Mouse (Mus musculus) inflammation-experienced regulatory T-cells, adult 6 months (primary cell): ENCODE data around the gene Gm26920. TPM values are rescaled to one million over a fixed set of nuclear protein-coding genes. Genes with fewer than 3 reads are reported as not detected.
"Not testable (repeated sequence)": the region's sequence is repeated elsewhere in the genome, so short reads cannot be mapped to it uniquely, and the experiment has no call there.

Source experiments
- ATAC-seq: one replicate; pipeline ENCODE4 v1.8.0; 2017
- polyA plus RNA-seq, 3 experiments: library from polyadenylated mRNA; unstranded; fragments of 100-300 nt; shearing (Covaris generic); gene quantifications; one replicate each; pipeline ENCODE4 v1.2.1; 2017

Gm26920 gene
- polyA plus RNA-seq: 1 to 10 TPM in 2 of 3 experiments, under 1 TPM in 1; 0.87 to 3.9 (median 1.7) TPM

DNA sequence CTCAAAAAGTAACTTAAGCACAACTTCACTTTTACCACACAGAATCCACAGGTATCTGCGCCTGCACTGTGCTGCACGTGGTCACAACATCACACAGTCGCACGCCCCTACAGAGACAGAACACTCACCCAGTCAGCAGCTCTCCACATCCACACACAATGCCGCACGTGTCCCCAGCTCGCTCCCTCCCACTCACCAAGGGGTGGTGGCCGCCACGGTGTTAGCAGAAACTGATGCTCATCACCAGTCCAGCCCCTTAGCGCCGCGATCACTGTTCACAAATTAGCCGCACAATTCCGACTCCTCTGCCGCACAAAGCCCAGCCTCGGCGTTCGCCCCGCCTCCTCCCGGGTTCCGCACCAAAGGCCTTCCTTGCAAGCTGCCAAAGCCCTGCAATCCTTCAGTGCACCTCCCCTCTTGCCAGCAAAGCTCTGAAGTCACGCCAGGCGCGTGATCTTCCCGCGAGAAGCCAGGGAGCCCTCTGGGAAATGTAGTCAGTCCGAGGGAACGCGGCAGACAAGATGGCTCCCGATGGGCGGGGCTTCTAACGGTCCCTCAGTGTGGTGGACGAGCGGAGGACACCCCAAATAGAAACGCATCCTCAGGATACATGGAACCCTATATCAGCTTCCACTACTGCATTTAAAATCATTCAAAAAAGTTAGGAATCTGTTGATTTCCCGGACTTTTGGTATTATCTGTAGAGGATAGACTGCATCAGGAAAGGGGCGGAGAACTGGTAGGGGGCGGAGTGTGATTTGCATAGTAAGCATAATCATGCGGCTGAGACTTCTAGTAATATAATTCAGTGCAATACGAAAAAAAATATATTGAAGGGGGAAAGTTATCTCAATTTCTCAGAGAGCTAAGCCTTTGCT, at the start of gene Gm26920, which contains the start of gene Zfp566:
TSS of gene Gm26920 (minus strand) at position 319 of the 878 bp plus-strand sequence.
TSS of gene Zfp566 (minus strand) at position 436 of the 878 bp plus-strand sequence.
- ATAC-seq: peak; percentile 88

GRCm38 (mm10) chr7:30136826-30137225, 46.6 kb upstream of the Gm26920 start:
- ATAC-seq: no peak

DNA sequence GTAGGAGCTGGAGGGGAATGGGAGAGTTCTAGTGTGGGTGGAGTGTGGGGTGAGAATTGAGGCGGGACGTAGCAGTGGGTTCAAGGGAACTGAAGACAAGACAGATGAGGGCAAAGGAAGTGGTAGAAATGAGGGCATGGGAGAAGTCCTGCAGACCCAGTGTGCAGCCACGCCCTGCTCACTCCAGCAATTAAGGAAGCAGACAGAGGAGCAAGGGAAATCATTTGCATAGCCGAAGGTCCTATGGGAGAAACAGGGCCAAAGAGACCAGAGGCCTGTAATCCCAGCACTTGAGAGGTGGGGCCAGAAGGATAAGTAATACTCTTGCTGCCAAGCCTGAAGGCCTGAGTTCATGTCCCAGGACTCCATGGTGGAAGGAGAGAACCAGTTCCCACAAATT, 42.2 kb upstream of the Gm26920 start:
- no peak for ATAC-seq

- ATAC-seq: no peak
These were observed 39.7 kb upstream of the Gm26920 start for GRCm38 (mm10) chr7:30129900-30130299.

DNA sequence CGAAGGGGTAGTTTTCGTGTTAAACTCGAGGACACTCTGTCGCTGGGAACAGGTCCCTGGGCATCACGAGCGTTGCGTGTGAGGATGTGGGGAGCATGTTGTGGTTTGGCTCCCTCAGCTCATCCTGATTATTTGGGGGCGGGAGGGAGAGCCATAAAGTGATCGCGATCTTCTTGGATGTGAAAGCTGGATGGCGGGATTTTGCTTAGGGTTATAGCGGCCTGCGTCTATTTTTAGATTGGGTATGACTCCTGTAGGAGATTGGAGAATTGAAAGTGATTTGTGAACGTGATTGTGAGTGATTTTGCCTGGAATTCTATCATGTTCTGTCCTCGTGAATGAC, 31.9 kb upstream of the Gm26920 start:
- ATAC-seq: no peak

- ATAC-seq: peak; percentile 93
These were observed 31.3 kb upstream of the Gm26920 start, which contains the start of gene Zfp382 for GRCm38 (mm10) chr7:30121308-30122187. Zfp382 (plus strand) TSS chr7:30121942.

- not testable (repeated sequence) for ATAC-seq
These were observed 27.7 kb upstream of the Gm26920 start for GRCm38 (mm10) chr7:30117935-30118334.

DNA sequence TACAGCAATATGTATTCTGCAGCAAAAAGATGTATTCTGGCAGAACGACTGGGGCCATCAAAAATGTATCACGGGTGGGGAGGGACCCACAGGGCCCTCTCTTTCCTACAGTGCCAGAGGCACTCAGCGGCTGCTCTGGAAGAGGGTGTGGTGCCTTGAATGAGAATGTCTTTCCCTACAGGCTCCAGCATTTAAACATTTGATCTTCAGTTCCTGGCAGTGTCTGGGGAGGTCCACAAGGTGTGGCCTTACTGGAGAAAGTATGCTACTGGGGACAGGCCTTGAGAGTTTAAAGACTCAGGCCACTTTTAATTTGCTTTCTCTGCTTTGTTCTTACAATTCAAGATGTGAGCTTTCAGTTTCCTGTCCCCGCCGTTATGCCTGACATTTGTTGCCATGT, 25.9 kb upstream of the Gm26920 start:
- ATAC-seq: no peak

- peak; percentile 70 for ATAC-seq
These were observed 9.1 kb upstream of the Gm26920 start for GRCm38 (mm10) chr7:30099297-30099696.

DNA sequence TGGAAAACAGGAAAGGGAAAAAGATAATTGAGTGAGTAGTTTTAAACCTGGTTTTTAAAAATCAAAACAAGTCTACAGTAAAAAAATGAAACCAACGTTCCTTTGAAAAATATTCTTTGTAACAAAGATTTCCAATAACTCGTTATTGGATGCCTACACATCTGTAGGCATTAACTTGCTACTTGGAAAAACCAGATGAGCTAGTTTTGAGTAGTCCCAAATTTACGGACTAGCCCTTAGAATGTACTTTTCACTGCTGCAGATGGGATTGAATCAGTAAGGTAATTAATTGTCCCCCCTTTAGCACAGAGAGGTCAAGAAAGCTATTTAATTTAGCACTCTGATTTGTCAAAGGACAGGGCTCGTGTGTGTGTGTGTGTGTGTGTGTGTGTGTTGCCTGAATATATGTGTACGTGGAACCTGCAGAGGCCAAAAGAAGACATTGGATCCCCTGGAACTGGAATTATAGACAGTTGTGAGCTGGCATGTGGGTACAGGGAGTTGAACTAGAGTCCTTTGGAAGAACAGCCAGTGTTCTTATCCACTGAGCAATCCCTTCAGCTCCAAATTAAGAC, 5.4 kb upstream of the Gm26920 start:
- no peak for ATAC-seq

- peak; percentile 47 for ATAC-seq
These were observed 4.6 kb upstream of the Gm26920 start, which contains the start of gene Zfp260 for GRCm38 (mm10) chr7:30094646-30095429. Zfp260 (plus strand) TSS chr7:30094777.

DNA sequence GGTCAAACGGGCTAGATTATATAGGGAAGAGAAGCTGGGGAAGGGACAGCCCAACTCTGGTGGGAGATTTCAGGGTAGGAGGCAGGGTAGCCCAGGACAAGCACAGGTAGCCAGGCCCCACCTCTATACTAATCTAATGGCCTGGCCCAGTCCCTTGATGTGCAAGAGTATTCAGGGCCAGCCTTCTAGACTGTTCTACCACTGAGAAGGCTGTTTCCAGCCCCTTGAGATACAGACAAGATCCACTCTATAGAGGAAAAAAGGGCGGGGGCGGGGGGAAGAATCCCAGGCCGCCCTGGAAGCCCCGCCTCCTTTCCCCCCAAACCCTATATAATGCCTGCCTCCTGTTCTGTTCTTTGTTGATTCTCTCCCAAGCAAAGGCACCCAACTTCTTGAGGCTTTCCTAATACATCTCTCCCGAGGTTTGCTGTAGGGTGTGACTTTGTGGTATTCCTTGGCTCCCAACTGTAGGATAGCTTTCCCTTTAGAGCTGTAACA, 3.8 kb upstream of the Gm26920 start:
- no peak for ATAC-seq

DNA sequence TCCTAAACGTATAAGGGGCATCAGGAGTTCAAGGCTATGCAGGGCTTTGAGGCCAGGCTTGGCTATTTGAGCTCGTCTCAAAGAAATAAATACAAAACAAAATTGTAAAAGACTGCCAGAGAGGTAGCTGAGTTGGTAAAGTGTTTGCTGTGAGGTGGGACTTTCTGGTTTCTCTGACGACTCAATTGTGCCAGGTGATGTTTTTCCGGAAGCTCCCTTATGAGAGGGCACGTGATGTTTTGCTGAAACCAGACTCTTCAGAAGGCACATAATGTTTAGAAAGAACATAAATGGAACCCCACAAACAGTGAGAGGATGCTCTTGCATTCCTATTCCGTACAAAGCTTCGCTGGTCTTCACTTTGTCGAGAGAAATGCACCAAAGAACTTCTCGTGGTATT, 2.5 kb upstream of the Gm26920 start:
- no peak for ATAC-seq

DNA sequence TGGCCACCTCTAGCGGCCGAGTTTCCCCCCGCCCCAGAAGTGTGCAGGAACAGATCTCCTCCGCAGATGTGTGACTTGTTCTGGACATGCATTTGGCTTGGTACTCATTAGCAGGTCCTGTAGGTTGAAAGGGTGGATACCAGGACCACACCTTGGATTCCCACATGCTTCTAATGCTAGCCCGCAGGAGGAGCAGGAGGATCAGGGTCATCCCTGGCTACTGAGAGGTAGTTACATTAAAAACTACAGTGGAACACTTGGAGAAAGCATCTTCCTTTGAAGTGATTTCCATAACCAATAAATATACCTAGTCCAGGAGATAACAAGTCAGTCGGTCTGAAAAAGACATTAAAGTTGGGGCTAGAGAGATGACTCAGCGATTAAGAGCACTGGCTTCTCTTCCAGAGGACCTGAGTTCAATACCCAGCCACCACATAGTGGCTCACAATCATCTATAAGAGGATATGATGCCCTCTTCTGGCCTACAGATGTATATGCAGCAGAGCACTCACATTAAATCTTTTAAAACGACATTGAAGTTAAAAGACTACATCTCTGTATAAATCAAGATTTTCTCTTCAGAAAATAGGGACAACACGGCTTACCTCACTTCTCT, 868 bp upstream of the Gm26920 start:
- no peak for ATAC-seq

DNA sequence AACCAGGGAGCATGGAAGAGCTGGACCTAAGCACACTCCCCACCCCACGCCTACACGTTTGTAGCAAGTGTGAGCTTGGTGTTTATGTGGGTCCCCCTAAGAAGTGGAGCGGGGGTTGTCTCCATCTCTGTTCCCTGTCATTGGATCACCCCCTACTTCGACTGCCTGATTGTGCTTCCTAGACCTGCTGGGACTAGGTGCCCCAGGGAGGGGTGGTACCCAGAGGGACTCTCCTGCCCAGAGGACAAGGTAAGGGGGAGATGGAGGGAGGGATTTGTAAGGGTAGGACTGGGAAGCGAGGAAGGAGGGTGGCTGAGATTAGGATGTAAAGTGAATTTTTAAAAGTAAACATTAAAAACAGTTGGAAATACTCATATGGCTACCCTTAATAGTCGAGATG, 805 bp downstream of the Gm26920 start:
- no peak for ATAC-seq

DNA sequence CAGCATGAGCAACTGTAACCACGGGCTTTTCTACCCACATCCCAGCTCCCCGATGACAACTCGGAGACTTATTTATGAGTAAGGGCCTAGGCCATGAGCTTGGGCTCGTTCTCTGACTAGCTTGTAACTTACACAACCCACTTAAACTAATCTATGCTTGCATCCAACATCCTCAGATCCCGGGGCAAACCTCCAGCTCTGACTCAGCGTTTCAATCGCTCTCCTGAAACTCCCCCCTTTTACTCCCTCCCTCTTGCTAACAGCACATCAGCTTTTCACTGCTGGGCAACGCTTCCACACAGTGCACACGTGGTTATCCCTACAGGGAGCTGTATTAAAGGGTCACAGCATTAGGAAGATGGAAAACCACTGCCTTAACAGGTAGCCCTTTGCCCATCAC, 3.7 kb downstream of the Gm26920 start:
- ATAC-seq: no peak

DNA sequence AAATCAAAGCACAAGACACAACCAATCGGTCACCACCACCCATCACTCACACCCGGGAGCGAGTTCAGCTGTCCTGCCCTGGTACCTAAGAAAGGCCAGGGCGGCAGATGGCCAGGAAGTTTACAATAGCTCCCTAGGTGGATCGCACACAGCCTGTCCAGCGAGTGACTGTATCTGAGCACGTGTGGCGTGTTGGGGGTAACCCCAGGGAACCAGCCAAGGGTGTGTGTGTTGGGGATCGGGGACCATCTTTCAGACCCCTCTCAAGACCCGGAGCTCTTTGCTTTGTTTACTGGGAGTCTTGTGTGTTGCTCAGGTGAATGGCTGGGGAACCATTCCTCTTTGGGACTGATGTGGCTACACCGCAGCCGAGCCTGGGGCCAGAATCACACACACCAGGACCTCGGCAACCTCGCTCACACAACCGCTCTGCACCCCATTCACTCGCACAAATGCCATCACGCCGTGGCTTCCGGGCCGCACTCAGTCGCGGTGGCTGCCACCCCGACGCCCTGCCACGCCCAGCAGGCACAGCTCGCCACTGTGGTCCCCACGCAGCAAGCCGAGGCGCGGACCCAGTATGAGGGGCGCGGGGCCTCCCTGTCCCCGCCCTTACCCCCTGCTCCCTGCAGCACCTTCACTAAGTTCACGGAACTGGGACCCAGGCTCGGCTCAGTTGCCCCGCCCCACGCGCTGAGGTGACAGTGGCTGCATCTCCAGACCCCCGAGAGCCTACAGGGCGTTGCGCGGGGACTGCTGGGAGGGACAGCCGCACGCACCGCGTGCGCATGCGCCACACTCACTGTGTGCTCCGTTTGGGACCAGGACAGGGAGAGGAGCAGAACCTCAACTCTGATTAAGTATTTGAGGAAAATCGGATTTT, 17.8 kb downstream of the Gm26920 start, which contains the start of gene Zfp82:
TSS of gene Zfp82 (minus strand) at position 755 of the 883 bp plus-strand sequence.
- ATAC-seq: peak; percentile 80

DNA sequence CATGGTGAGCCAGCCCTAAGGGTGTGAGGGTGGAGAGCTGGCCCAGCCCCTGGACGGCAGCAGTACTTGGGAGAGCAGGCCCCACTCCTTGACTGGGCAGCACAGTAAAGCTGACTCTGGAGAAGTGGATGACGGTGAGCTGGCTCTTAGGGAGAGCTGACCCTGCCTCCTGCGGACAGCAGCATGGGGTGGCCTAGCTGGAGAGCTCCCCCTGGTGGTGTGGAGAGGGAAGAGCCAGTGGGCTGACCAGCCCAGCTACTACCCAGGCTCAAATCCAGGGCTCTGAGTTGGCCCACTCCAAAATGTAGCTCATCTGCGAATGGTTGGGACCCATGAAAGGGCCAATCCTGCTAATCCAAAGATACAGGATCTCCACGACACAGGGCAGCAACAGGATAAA, 25.6 kb downstream of the Gm26920 start:
- ATAC-seq: no peak

- ATAC-seq: no peak
These were observed 27.7 kb downstream of the Gm26920 start for GRCm38 (mm10) chr7:30062478-30062877.

- no peak for ATAC-seq
These were observed 29.9 kb downstream of the Gm26920 start for GRCm38 (mm10) chr7:30060341-30060740.
